Mouse (Mus musculus) kidney, embryonic 15.5 days (tissue): Measurements from ENCODE around the gene Hras. TPM values are rescaled to one million over a fixed set of nuclear protein-coding genes. Genes with fewer than 3 reads are reported as not detected.

ENCODE experiments used
- ATAC-seq: fragments of 200-750 bp; cut with Nextera tagmentation; replicated peaks from 2 replicates; pipeline ENCODE4 v1.8.0; 2017; ENCODE audit warnings: moderate TSS enrichment; ENCODE audit not compliant: low FRiP score
- H3K27ac ChIP-seq: fragments of 300-500 bp; sonication (generic); 2 replicates; pipeline ENCODE4 v1.5.1; 2015; ENCODE audit warnings: mild to moderate bottlenecking, inconsistent platforms
- H3K27me3 ChIP-seq: fragments of 300-500 bp; sonication (generic); 2 replicates; pipeline ENCODE4 v1.6.1; 2015; ENCODE audit warnings: inconsistent platforms
- H3K36me3 ChIP-seq: fragments of 300-500 bp; sonication (generic); 2 replicates; pipeline ENCODE4 v1.6.1; 2015; ENCODE audit warnings: inconsistent platforms
- H3K4me1 ChIP-seq: fragments of 300-500 bp; sonication (generic); 2 replicates; pipeline ENCODE4 v1.6.1; 2015; ENCODE audit warnings: inconsistent platforms
- H3K4me2 ChIP-seq: fragments of 300-500 bp; sonication (generic); 2 replicates; pipeline ENCODE4 v1.6.1; 2015; ENCODE audit warnings: moderate library complexity, mild to moderate bottlenecking, inconsistent platforms
- H3K4me3 ChIP-seq: fragments of 300-500 bp; sonication (generic); replicated peaks from 2 replicates; pipeline ENCODE4 v1.5.1; 2015; ENCODE audit warnings: mild to moderate bottlenecking, inconsistent platforms
- H3K9ac ChIP-seq: fragments of 300-500 bp; sonication (generic); 2 replicates; pipeline ENCODE4 v1.6.1; 2015; ENCODE audit warnings: mild to moderate bottlenecking, inconsistent platforms
- H3K9me3 ChIP-seq: fragments of 300-500 bp; sonication (generic); replicated peaks from 2 replicates; pipeline ENCODE4 v1.6.1; 2016; ENCODE audit warnings: inconsistent platforms
- WGBS: fragments of 180-500 bp; shearing (Covaris S2); methylation state at CpG from one replicate; pipeline ENCODE4 v1.1.7; 2015; ENCODE audit warnings: mixed read lengths; 5-methylcytosine and 5-hydroxymethylcytosine counted together
- polyA plus RNA-seq: library from polyadenylated mRNA; unstranded; fragments of >200 nt; fragmentation: Nextera tagmentation; extraction: Ambion mirVana; gene quantifications from 2 replicates; pipeline ENCODE4 v1.2.1, GENCODE M21; 2015

The Hras gene
- polyA plus RNA-seq, 1 experiment from 2014 or later: 98.0 TPM

- Histone ChIP-seq H3K4me2 (no peak overlapping the region), H3K4me1 (peaks cover 35% of the 10 kb centered on the region), H3K9ac (no peak overlapping the region), H3K4me3 (no peak overlapping the region), H3K27me3 (no peaks in the 10 kb centered on the region), H3K9me3 (no peaks in the 10 kb centered on the region), H3K36me3 (peaks cover 13% of the 10 kb centered on the region), H3K27ac (no peak overlapping the region)
- no peak for ATAC-seq
Measured at GRCm38 (mm10) chr7:141169866-141170265, 23.9 kb downstream of the Hras start.

GRCm38 (mm10) chr7:141169300-141169699 lies 24.5 kb downstream of the Hras start:
- ATAC-seq: no peak
- Histone ChIP-seq H3K4me1 (peaks cover 35% of the 10 kb centered on the region), H3K9ac (no peak overlapping the region), H3K4me2 (no peak overlapping the region), H3K36me3 (peaks cover 19% of the 10 kb centered on the region), H3K27me3 (no peaks in the 10 kb centered on the region), H3K27ac (no peak overlapping the region), H3K4me3 (no peak overlapping the region), H3K9me3 (no peaks in the 10 kb centered on the region)
- WGBS: 78% methylated on average over 1 of the region's 1 CpGs

- Histone ChIP-seq H3K9me3 (no peaks in the 10 kb centered on the region), H3K4me2 (peak overlapping the region; percentile 68), H3K27me3 (no peaks in the 10 kb centered on the region), H3K36me3 (peaks cover 27% of the 10 kb centered on the region), H3K4me1 (peaks cover 33% of the 10 kb centered on the region), H3K4me3 (peak overlapping the region; percentile 55), H3K27ac (peak overlapping the region; percentile 70), H3K9ac (peak overlapping the region; percentile 62)
- WGBS: 2% methylated on average over 22 of the region's 22 CpGs
- peak; percentile 44 for ATAC-seq
Measured at GRCm38 (mm10) chr7:141168518-141168953, 25.3 kb downstream of the Hras start.

- Histone ChIP-seq H3K27me3 (no peaks in the 10 kb centered on the region), H3K4me3 (peak overlapping the region; percentile 55), H3K27ac (peak overlapping the region; percentile 70), H3K4me2 (peak overlapping the region; percentile 68), H3K9ac (peak overlapping the region; percentile 62), H3K36me3 (peaks cover 32% of the 10 kb centered on the region), H3K9me3 (no peaks in the 10 kb centered on the region), H3K4me1 (peaks cover 28% of the 10 kb centered on the region)
- ATAC-seq: no peak
- 10% methylated on average over 7 of the region's 7 CpGs for WGBS
Measured at GRCm38 (mm10) chr7:141167901-141168517, 25.8 kb downstream of the Hras start.

GRCm38 (mm10) chr7:141164850-141165249 lies 29.0 kb downstream of the Hras start:
- Histone ChIP-seq H3K4me2 (no peak overlapping the region), H3K4me3 (no peak overlapping the region), H3K9ac (no peak overlapping the region), H3K27ac (no peak overlapping the region), H3K27me3 (no peaks in the 10 kb centered on the region), H3K9me3 (no peaks in the 10 kb centered on the region), H3K36me3 (peaks cover 64% of the 10 kb centered on the region), H3K4me1 (peaks cover 19% of the 10 kb centered on the region)
- WGBS: 83% methylated on average over 6 of the region's 6 CpGs
- no peak for ATAC-seq

- WGBS: 92% methylated on average over 7 of the region's 7 CpGs
- no peak for ATAC-seq
- H3K9ac ChIP-seq: no peak overlapping the region
- no peaks in the 10 kb centered on the region for H3K9me3 ChIP-seq
- peaks cover 19% of the 10 kb centered on the region for H3K4me1 ChIP-seq
- no peaks in the 10 kb centered on the region for H3K27me3 ChIP-seq
- no peak overlapping the region for H3K4me2 ChIP-seq
- no peak overlapping the region for H3K27ac ChIP-seq
- H3K36me3 ChIP-seq: peaks cover 68% of the 10 kb centered on the region
- H3K4me3 ChIP-seq: no peak overlapping the region
Measured at GRCm38 (mm10) chr7:141164397-141164796, 29.4 kb downstream of the Hras start.

GRCm38 (mm10) chr7:141155362-141155761 lies 38.4 kb downstream of the Hras start:
- Histone ChIP-seq H3K4me1 (no peaks in the 10 kb centered on the region), H3K27me3 (no peaks in the 10 kb centered on the region), H3K4me3 (no peak overlapping the region), H3K36me3 (peaks cover 89% of the 10 kb centered on the region), H3K9ac (no peak overlapping the region), H3K9me3 (no peaks in the 10 kb centered on the region), H3K4me2 (no peak overlapping the region), H3K27ac (no peak overlapping the region)
- WGBS: 88% methylated on average over 9 of the region's 9 CpGs
- no peak for ATAC-seq

- Histone ChIP-seq H3K9ac (no peak overlapping the region), H3K36me3 (peaks cover 72% of the 10 kb centered on the region), H3K4me2 (no peak overlapping the region), H3K9me3 (no peaks in the 10 kb centered on the region), H3K4me1 (no peaks in the 10 kb centered on the region), H3K27me3 (no peaks in the 10 kb centered on the region), H3K4me3 (no peak overlapping the region), H3K27ac (no peak overlapping the region)
- no peak for ATAC-seq
- 72% methylated on average over 4 of the region's 4 CpGs for WGBS
Measured at GRCm38 (mm10) chr7:141148639-141149038, 45.2 kb downstream of the Hras start.

- ATAC-seq: no peak
- no peak overlapping the region for H3K27ac ChIP-seq
- no peak overlapping the region for H3K9ac ChIP-seq
- 88% methylated on average over 6 of the region's 6 CpGs for WGBS
- no peak overlapping the region for H3K4me2 ChIP-seq
- peaks cover 65% of the 10 kb centered on the region for H3K36me3 ChIP-seq
- H3K4me3 ChIP-seq: no peak overlapping the region
- no peaks in the 10 kb centered on the region for H3K27me3 ChIP-seq
- no peaks in the 10 kb centered on the region for H3K4me1 ChIP-seq
- no peaks in the 10 kb centered on the region for H3K9me3 ChIP-seq
Measured at GRCm38 (mm10) chr7:141147044-141147443, 46.8 kb downstream of the Hras start.

GRCm38 (mm10) chr7:141146043-141146595 lies 47.7 kb downstream of the Hras start:
- H3K4me3 ChIP-seq: no peak overlapping the region
- H3K4me2 ChIP-seq: no peak overlapping the region
- H3K27me3 ChIP-seq: no peaks in the 10 kb centered on the region
- H3K4me1 ChIP-seq: no peaks in the 10 kb centered on the region
- ATAC-seq: no peak; the same call in 1 of the 2 replicates
- no peaks in the 10 kb centered on the region for H3K9me3 ChIP-seq
- WGBS: 94% methylated on average over 12 of the region's 12 CpGs
- peaks cover 58% of the 10 kb centered on the region for H3K36me3 ChIP-seq
- H3K27ac ChIP-seq: no peak overlapping the region
- no peak overlapping the region for H3K9ac ChIP-seq

GRCm38 (mm10) chr7:141145403-141145802 lies 48.4 kb downstream of the Hras start:
- no peaks in the 10 kb centered on the region for H3K27me3 ChIP-seq
- no peak overlapping the region for H3K4me2 ChIP-seq
- no peak overlapping the region for H3K4me3 ChIP-seq
- ATAC-seq: no peak
- no peaks in the 10 kb centered on the region for H3K9me3 ChIP-seq
- no peak overlapping the region for H3K27ac ChIP-seq
- no peaks in the 10 kb centered on the region for H3K4me1 ChIP-seq
- H3K9ac ChIP-seq: no peak overlapping the region
- WGBS: 79% methylated on average over 1 of the region's 1 CpGs
- H3K36me3 ChIP-seq: peaks cover 55% of the 10 kb centered on the region

- H3K4me2 ChIP-seq: no peak overlapping the region
- H3K9ac ChIP-seq: no peak overlapping the region
- 89% methylated on average over 3 of the region's 3 CpGs for WGBS
- no peaks in the 10 kb centered on the region for H3K27me3 ChIP-seq
- no peak overlapping the region for H3K4me3 ChIP-seq
- H3K4me1 ChIP-seq: no peaks in the 10 kb centered on the region
- H3K9me3 ChIP-seq: no peaks in the 10 kb centered on the region
- H3K27ac ChIP-seq: no peak overlapping the region
- no peak for ATAC-seq
- peaks cover 56% of the 10 kb centered on the region for H3K36me3 ChIP-seq
Measured at GRCm38 (mm10) chr7:141144650-141145049, 49.2 kb downstream of the Hras start.

- H3K36me3 ChIP-seq: peaks cover 62% of the 10 kb centered on the region
- H3K4me3 ChIP-seq: no peak overlapping the region
- WGBS: 87% methylated on average over 2 of the region's 2 CpGs
- no peaks in the 10 kb centered on the region for H3K9me3 ChIP-seq
- no peaks in the 10 kb centered on the region for H3K4me1 ChIP-seq
- H3K4me2 ChIP-seq: no peak overlapping the region
- ATAC-seq: no peak
- no peak overlapping the region for H3K9ac ChIP-seq
- no peaks in the 10 kb centered on the region for H3K27me3 ChIP-seq
- no peak overlapping the region for H3K27ac ChIP-seq
Measured at GRCm38 (mm10) chr7:141143861-141144260, 49.9 kb downstream of the Hras start.
